ENCODE assay signal across 8 mouse cellular contexts in the genomic region with DNA sequence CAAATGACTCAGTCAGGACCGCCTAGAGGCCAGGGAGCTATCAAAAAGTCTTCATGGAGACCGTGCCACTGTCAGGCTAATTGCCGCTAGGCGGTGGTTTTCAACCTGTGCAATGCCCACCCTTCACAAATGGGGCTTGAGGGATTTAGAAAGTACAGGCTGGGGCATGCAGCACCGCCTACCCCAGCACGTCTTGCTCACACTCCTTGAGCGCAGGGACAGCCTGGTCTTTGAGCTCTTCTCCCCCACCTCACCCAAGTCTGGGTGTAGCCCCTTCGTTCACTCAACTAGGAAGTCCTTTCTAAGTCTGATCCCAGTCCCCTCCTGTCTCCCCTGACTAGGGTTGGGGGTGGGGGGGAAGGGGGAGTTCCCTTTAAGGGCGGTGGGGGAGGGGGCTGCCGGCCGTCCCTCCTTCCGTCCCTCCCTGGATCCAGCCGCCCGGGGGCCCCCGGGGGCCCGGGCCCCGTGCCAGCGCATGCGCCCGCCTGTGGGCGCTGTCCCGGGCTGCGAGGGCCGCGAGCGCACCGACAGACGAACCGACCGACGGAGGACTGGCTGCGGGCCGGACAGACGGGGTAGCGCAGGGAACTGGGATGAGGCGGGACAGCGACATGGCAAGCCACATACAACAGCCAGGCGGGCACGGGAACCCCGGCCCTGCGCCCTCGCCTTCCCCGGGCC. TPM values are rescaled to one million over a fixed set of nuclear protein-coding genes. Genes with fewer than 3 reads are reported as not detected.
DNase-seq lines count a peak whose midpoint lies in the region; ATAC-seq and TF ChIP-seq lines count a peak whose summit lies in the region.

A gene (plus strand): TSS at position 497 of the 681 bp plus-strand sequence.

- H3K9me3 ChIP-seq in E14TG2a.4 (ENCODE audit: low read length), result peaks cover 18% of the 10 kb centered on the region
- peaks cover 4% of the 10 kb centered on the region; the same call in 1 of the 2 replicates for H3K9me3 ChIP-seq in forebrain, embryonic 11.5 days (ENCODE audit: control insufficient read depth, low read length)
- H3K9me3 ChIP-seq in neural tube, embryonic 11.5 days (ENCODE audit: control insufficient read depth, low read length), result no peaks in the 10 kb centered on the region

- H3K4me2 ChIP-seq in forebrain, embryonic 11.5 days (ENCODE audit: low read depth, low read length, severe bottlenecking), result peak within 1 kb of the TSS; percentile 59
- H3K4me2 ChIP-seq in neural tube, embryonic 11.5 days (ENCODE audit: low read depth), result peak within 1 kb of the TSS; percentile 51

- DNase-seq in gastrocnemius, postnatal 4 days (ENCODE audit: low spot score in 2 of 2), result no peak
- DNase-seq in gastrocnemius, postnatal 10 days, result no peak
- DNase-seq in forebrain, embryonic 11.5 days (ENCODE audit: low spot score), result peak; percentile 56
- peak in 1 of 2 experiments; percentile 40 for DNase-seq in left cerebral cortex, postnatal 10 days (ENCODE audit: extremely low spot score in 1 of 2, low spot score in 2 of 2)
- no peak for DNase-seq in neural tube, embryonic 11.5 days (ENCODE audit: low spot score)
- no peak for DNase-seq in spleen, postnatal 10 days (ENCODE audit: low spot score in 2 of 2)

- H3K36me3 ChIP-seq in E14TG2a.4 (ENCODE audit: insufficient read depth, low read length), result no peaks in the 10 kb centered on the region
- no peaks in the 10 kb centered on the region for H3K36me3 ChIP-seq in forebrain, embryonic 11.5 days (ENCODE audit: control insufficient read depth, insufficient read depth, low read length)
- no peaks in the 10 kb centered on the region for H3K36me3 ChIP-seq in neural tube, embryonic 11.5 days (ENCODE audit: control insufficient read depth, insufficient read depth, low read length)

- H3K4me1 ChIP-seq in E14TG2a.4 (replicated peaks; ENCODE audit: low read depth, low read length), result peaks cover 23% of the 10 kb centered on the region
- H3K4me1 ChIP-seq in forebrain, embryonic 11.5 days (replicated peaks; ENCODE audit: control insufficient read depth, insufficient read depth, low read length), result peaks cover 11% of the 10 kb centered on the region; the same call in 1 of the 2 replicates
- H3K4me1 ChIP-seq in neural tube, embryonic 11.5 days (ENCODE audit: control insufficient read depth, insufficient read depth, low read length), result peaks cover 6% of the 10 kb centered on the region; the same call in 1 of the 2 replicates

- 2% methylated on average over 43 of the region's 43 CpGs for WGBS in forebrain, embryonic 11.5 days
- WGBS in neural tube, embryonic 11.5 days, result under 1% methylated on average over 42 of the region's 43 CpGs

- ATAC-seq in forebrain, embryonic 11.5 days (replicated peaks; ENCODE audit: low FRiP score), result no peak; the same call in 1 of the 2 replicates
- no peak for ATAC-seq in neural tube, embryonic 11.5 days (ENCODE audit: insufficient read depth, low FRiP score, low TSS enrichment)
- ATAC-seq in erythroblast, adult 5-6 weeks (replicated peaks; ENCODE audit: low FRiP score, poor library complexity, severe bottlenecking), result no peak

- H3K4me3 ChIP-seq in E14TG2a.4 (replicated peaks; ENCODE audit: low read length), result peak within 1 kb of the TSS; percentile 68
- peak within 1 kb of the TSS; percentile 29 for H3K4me3 ChIP-seq in forebrain, embryonic 11.5 days (ENCODE audit: low read depth, low read length)
- H3K4me3 ChIP-seq in neural tube, embryonic 11.5 days (ENCODE audit: low read depth, low read length), result peak within 1 kb of the TSS; percentile 31

- no peak for TF ChIP-seq CTCF in E14TG2a.4 (conservative IDR thresholded peaks at IDR 0.05; ENCODE audit: low read length)

- H3K27ac ChIP-seq in forebrain, embryonic 11.5 days (ENCODE audit: low read depth, low read length), result no peak within 1 kb of the TSS
- H3K27ac ChIP-seq in neural tube, embryonic 11.5 days (ENCODE audit: low read depth, low read length), result no peak within 1 kb of the TSS

- intact Hi-C loops in left cerebral cortex, postnatal 10 days (cut with DNase I), result no loop called here

- H3K9ac ChIP-seq in forebrain, embryonic 11.5 days (ENCODE audit: low read length), result peak within 1 kb of the TSS; percentile 47
- H3K9ac ChIP-seq in neural tube, embryonic 11.5 days (ENCODE audit: low read length), result peak within 1 kb of the TSS; percentile 23; the same call in 1 of the 2 replicates

- peaks cover 73% of the 10 kb centered on the region for H3K27me3 ChIP-seq in E14TG2a.4 (ENCODE audit: insufficient read depth, low read length)
- peaks cover 42% of the 10 kb centered on the region for H3K27me3 ChIP-seq in forebrain, embryonic 11.5 days (ENCODE audit: control insufficient read depth, insufficient read depth, low read length)
- H3K27me3 ChIP-seq in neural tube, embryonic 11.5 days (ENCODE audit: control insufficient read depth, insufficient read depth, low read length), result peaks cover 38% of the 10 kb centered on the region

RNA-seq across cellular contexts. Expression of the gene that starts here (rescaled TPM):
- 10 to 100 TPM; 11.6 to 12.9 TPM for total RNA-seq in gastrocnemius, postnatal 4 days (2021)
- 1 to 10 TPM; 2.8 to 4.1 TPM for total RNA-seq in gastrocnemius, postnatal 10 days (2021)
- 0.67 and 1.0 TPM in 2 replicates for polyA plus RNA-seq in forebrain, embryonic 11.5 days (2014; fragmentation: Nextera tagmentation; extraction: Ambion mirVana)
- total RNA-seq in left cerebral cortex, postnatal 10 days (2021), result 10 to 100 TPM; 42.6 to 43.4 TPM
- polyA plus RNA-seq in neural tube, embryonic 11.5 days (2014; fragmentation: Nextera tagmentation; extraction: Ambion mirVana), result 0.25 and 0.89 TPM in 2 replicates
- total RNA-seq in erythroblast, adult 5-6 weeks (2015; ENCODE audit: low replicate concordance), result not detected in 2 replicates
- total RNA-seq in erythroblast, adult 5-6 weeks (2017; ENCODE audit: low replicate concordance), result not detected in 2 replicates
